Mouse (Mus musculus): Measurements from ENCODE around the gene Zan. TPM values are rescaled to one million over a fixed set of nuclear protein-coding genes. Genes with fewer than 3 reads are reported as not detected.

Gene Zan
- total RNA-seq, 1 experiment from 2014 or later = not detected

- no peak for DNase-seq
These were observed 126.4 kb downstream of the Zan start for GRCm38 (mm10) chr5:137350205-137351057.

DNA sequence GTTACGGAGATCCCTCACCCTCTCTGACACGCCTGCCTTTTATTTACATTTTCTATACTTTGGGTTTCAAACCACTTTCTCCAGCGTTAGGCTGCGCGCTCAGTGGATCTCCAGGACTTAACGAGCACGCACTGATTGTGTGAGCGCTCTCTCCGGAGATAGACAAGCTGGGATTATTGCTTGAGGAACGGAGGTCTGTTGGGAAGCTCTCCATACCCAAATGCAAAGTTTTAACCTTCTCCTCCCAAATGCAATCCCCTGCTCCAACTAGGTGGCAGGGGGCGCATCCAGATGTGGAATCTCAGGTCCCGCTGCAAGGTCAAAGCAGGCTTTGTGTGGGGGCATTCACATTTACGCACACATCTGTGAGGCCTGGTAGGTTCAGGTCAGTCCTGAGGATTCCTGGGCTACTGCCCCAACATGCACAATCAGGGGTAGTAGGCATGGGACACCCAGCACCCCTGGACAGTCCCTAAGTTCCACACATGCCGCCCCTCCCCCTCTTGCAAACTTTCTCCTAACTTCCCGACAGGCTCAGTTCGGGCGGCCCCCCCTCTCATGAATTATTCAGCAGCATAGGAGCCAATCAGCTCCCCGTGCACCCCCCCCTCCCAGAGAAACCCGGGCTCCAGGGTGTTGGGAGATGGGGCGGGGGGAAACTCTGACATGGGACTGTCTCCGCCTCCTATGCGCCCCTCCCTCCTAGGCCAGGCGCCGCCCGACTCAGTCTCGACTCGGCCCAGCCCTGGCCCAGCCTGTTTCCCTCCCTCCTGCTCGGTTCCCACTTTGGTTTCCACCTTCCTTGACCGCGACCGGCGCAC lies 127.3 kb downstream of the Zan start, which contains the start of gene Ephb4:
TSS of gene Ephb4 (plus strand) at position 726 of the 821 bp plus-strand sequence.
- DNase-seq = peak; percentile 93

DNA sequence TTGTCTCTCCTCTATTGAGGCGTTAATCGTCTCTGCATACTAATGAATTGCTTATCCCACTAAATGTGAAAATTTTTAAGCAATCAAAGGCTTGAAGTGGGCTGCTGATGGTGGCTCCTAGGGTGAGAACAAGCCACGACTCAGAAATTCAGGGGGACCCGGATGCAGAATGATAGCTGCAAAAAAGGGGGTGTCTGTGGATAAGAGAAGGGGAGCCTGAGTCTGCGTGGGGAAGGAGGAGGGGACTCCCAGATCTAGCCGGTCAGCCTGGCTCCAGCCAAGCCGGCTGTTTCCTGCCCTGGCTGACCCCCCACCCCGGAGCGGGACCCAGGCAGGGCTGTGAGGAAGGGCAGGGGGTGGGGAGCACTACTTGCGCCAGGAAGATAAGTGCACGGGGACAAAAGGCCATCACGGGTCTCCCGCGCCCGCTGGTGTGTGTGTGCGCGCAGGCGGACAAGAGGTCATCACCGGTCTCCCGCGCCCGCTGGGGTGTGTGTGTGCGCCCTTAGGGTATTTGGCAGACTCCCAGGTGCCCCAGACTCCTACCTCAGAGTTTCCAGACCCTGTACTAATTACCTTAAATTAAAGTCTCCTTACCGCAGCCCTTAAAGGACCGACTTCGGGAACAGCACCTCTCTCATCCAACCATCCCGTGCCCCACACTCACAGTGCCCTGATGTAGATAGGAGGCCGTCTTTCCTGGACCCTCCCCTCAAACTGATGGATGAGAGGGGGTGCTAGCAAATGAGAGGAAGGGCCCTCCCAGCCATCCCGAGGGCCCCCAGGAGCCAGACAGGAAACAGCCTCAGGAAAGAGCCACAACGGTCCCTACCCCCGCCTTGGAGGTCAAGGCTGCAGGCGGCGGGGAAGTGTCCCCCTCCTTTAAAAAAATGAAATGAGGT lies 128.1 kb downstream of the Zan start:
- peak; percentile 72 for DNase-seq

DNA sequence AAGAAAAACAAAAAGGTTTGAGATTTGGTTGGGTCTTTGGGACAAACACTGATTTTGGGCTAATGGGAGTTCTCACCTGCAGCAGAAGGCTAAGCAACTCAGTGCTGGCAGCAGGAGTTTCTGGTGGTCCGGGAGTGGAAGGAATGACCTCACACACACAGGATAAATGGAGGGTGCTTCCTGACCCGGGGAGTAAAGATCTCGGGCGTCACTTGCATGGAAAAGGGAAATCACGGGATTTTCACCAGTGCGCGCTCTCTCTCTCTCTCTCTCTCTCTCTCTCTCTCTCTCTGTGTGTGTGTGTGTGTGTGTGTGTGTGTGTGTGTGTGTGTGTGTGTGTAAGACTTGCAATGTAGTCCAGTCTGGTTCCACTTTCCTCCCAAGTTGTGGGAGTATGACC lies 129.0 kb downstream of the Zan start:
- no peak for DNase-seq

GRCm38 (mm10) chr5:137346983-137347382 lies 129.9 kb downstream of the Zan start:
- no peak for DNase-seq

- no peak for DNase-seq
These were observed 130.5 kb downstream of the Zan start for GRCm38 (mm10) chr5:137346388-137346787.

- DNase-seq = no peak
These were observed 131.0 kb downstream of the Zan start for GRCm38 (mm10) chr5:137345821-137346220.

DNA sequence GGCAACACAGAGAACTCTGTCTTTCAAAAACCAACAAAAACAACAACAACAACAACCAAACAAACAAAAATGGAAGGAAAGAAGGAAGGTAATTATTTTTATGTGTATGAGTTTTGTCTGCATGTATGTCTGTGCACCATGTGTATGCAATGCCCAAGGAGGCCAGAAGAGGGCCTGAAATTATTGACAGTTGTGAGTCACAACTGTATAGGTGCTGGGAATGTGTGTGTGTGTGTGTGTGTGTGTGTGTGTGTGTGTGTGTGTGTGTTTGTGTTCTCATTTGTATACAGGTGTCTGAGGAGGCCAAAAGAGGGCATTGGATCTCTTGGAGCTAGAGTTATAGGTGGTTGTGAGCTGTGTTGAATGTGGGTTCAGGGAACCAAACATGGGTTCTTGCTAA lies 133.0 kb downstream of the Zan start:
- no peak for DNase-seq

- DNase-seq = no peak
These were observed 133.5 kb downstream of the Zan start for GRCm38 (mm10) chr5:137343412-137343811.

DNA sequence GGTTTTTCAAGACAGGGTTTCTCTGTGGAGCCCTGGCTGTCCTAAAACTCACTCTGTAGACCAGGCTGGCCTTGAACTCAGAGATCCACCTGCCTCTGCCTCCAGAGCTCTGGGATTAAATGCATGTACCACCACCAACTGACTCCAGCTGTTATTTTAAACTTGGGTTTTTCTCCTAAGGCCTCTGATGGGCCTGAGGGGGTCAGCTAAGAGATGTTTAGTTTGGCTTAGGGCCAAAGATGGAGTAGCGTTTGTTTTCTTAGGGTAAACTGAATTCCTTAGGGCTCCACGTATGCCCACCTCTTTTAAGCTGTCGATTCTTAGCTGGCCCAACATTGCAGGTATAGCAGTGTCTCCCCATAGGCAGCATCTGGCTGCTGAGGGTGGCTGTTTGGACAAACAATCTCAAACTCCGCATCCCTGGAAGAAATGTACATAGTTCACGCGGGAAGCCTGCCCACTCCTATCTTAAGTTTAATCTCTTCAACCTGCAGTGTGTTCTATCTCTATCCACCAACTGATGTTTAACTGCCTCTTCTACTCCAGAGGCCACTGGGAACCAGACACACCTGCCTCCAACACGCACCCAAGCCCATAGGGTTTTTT lies 134.4 kb downstream of the Zan start:
- no peak for DNase-seq

GRCm38 (mm10) chr5:137340222-137340621 lies 136.6 kb downstream of the Zan start:
- no peak for DNase-seq

GRCm38 (mm10) chr5:137339290-137339979 lies 137.4 kb downstream of the Zan start:
- peak; percentile 39 for DNase-seq

DNA sequence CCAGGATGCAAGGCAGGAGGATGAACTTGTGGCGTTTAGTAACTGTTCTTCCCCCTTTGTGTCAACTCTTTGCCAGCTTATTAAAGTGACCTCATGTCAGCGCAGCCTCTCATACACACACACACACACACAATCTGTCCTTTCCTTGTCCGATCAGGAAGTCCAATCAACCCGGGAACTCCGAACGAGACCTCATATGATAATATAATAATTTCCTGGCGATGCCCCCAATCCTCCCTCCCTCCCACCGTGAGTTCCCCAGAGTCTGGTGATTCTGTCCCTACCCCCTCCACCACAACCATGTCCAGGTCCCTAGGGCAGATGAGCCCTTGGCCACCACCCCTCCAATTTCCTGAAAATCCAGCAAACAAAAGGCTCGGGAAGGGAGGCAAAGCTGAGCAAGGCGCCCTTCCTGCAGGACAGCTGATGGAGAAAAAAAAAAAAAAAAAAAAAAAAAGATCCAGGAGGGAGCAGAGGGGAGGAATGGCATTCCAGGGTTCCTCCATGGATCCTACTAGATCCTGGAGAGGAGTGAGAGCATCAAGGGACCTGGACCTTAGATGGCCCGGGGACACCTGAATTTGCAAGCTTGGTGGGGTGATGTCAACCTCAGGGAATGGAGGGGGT lies 138.1 kb downstream of the Zan start:
- DNase-seq = no peak

GRCm38 (mm10) chr5:137338256-137338655 lies 138.6 kb downstream of the Zan start:
- DNase-seq = peak; percentile 92

DNA sequence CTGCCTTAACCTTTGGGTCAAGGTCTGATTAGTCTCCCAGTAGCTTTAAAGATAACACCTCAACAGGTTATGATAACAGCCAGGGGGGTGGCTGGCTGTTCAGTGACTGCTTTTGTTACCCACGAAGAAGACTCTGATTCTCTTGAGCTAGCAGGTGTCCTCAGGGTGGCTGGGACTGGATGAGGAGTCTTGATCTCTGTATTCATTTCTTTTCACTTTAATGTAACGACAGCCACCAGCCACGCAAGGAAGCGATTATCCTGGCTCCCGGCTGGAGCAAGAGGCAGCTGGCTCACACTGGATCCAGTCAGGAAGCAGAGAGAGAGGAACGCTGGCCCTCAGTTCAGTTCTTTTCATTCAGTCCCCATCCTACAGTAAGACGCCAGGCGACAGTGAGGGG lies 139.7 kb downstream of the Zan start:
- no peak for DNase-seq

- no peak for DNase-seq
These were observed 141.8 kb downstream of the Zan start for GRCm38 (mm10) chr5:137335066-137335465.

DNA sequence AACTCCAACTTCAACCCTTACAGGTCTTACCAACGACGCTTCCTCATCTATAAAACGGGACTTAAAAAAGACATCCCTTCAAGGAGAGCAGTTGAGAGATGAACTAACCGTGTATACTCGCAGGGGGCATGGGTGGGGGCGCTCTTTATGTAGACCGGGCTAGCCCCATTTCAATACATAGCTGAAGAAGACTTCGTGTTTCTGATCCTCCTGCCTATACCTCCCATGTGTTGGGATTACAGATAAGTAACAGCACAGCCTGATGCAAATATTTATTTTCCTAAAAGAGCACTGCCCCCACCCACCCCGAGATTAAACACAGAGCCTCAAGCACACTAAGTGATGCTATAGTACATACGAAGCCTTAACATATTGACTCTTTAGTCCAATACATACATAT lies 142.5 kb downstream of the Zan start:
- DNase-seq = no peak

GRCm38 (mm10) chr5:137333512-137334174 lies 143.2 kb downstream of the Zan start, which contains the start of gene Slc12a9:
TSS of gene Slc12a9 (minus strand) at chr5:137333597.
- DNase-seq = peak; percentile 93

DNA sequence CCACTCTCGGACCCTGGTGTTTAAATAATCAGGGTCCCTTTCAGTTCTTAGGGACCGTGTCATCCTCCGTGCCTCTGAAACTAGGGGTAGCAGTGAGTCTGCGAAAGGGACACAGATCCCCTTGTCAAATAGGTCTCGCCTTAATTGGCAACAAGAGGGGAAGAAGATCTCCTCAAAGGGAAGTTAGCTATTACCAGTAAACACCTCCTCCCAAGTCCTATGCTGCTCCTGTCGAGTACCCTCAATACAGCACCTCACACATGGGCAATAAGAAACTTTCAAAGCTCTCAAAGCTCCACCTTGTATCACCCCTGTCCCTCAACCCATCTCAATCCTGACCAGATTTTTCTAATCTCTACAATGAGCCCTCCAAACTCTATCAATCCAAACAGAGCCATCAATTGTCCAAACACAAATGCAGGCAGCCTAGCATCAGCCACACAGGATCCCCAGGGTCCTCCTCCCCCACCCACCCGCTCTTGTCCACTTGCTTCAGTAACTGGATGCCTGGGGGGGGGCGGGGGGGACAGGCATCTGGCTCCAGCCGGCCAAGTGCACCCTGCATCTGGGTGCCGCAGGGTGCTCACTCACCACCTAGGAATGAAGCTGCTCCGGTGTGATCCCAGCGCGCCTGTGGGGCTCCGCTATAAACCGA lies 143.9 kb downstream of the Zan start:
- DNase-seq = no peak

All from adrenal gland, postnatal 25 days (tissue).